Mouse (Mus musculus): Measurements from ENCODE around the gene Cd248.

GRCm38 (mm10) chr19:5032686-5033085 lies 35.2 kb upstream of the Cd248 start:
- TF ChIP-seq CTCF (IDR thresholded peaks at IDR 0.05; ENCODE audit: extremely low read depth, insufficient read depth, low read length) (no peak), POLR2A (IDR thresholded peaks at IDR 0.05; ENCODE audit: extremely low read depth, insufficient read depth, low read length) (no peak)
